Mouse (Mus musculus): Measurements from ENCODE around the gene Nrgn.

Nrgn gene

GRCm38 (mm10) chr9:37530031-37530887, 22.4 kb downstream of the Nrgn start:
- peak; percentile 51 for DNase-seq (ENCODE audit: low spot score)

GRCm38 (mm10) chr9:37528225-37528970, 24.3 kb downstream of the Nrgn start:
- no peak for DNase-seq (ENCODE audit: low spot score)

- DNase-seq (ENCODE audit: low spot score) = peak; percentile 49
Observed at GRCm38 (mm10) chr9:37527396-37528224, 25.1 kb downstream of the Nrgn start, which contains the start of gene Esam. Gene Esam, plus strand, starts transcription at chr9:37528078.

GRCm38 (mm10) chr9:37526443-37527395, 26.0 kb downstream of the Nrgn start:
- peak; percentile 28 for DNase-seq (ENCODE audit: low spot score)

GRCm38 (mm10) chr9:37525461-37525860, 27.2 kb downstream of the Nrgn start:
- no peak for DNase-seq (ENCODE audit: low spot score)

GRCm38 (mm10) chr9:37519995-37520394, 32.7 kb downstream of the Nrgn start:
- DNase-seq (ENCODE audit: low spot score) = no peak

- no peak for DNase-seq (ENCODE audit: low spot score)
Observed at GRCm38 (mm10) chr9:37518991-37519390, 33.7 kb downstream of the Nrgn start.

GRCm38 (mm10) chr9:37517467-37517866, 35.2 kb downstream of the Nrgn start:
- no peak for DNase-seq (ENCODE audit: low spot score)

- no peak for DNase-seq (ENCODE audit: low spot score)
Observed at GRCm38 (mm10) chr9:37514456-37514855, 38.2 kb downstream of the Nrgn start.

GRCm38 (mm10) chr9:37512097-37512496, 40.6 kb downstream of the Nrgn start:
- no peak for DNase-seq (ENCODE audit: low spot score)

- no peak for DNase-seq (ENCODE audit: low spot score)
Observed at GRCm38 (mm10) chr9:37506023-37506422, 46.7 kb downstream of the Nrgn start.

- DNase-seq (ENCODE audit: low spot score) = no peak
Observed at GRCm38 (mm10) chr9:37504348-37504747, 48.4 kb downstream of the Nrgn start.

- DNase-seq (ENCODE audit: low spot score) = no peak
Observed at GRCm38 (mm10) chr9:37501170-37501569, 51.5 kb downstream of the Nrgn start.

- no peak for DNase-seq (ENCODE audit: low spot score)
Observed at GRCm38 (mm10) chr9:37500201-37500600, 52.5 kb downstream of the Nrgn start.

- DNase-seq (ENCODE audit: low spot score) = no peak
Observed at GRCm38 (mm10) chr9:37496325-37496724, 56.4 kb downstream of the Nrgn start.

GRCm38 (mm10) chr9:37495761-37496160, 56.9 kb downstream of the Nrgn start:
- DNase-seq (ENCODE audit: low spot score) = no peak

All from embryo, embryonic 10.5 days (tissue).